Mouse (Mus musculus) E14TG2a.4 (cell line): Measurements from ENCODE around the gene Ankrd33.

Source experiments
- H3K27me3 ChIP-seq: 2 replicates; pipeline ENCODE4 v1.6.1; 2014; ENCODE audit warnings: low read length, control low read depth; ENCODE audit not compliant: insufficient read depth
- H3K36me3 ChIP-seq: 2 replicates; pipeline ENCODE4 v1.6.1; 2014; ENCODE audit warnings: low read length, control low read depth; ENCODE audit not compliant: insufficient read depth
- H3K4me1 ChIP-seq: replicated peaks from 2 replicates; pipeline ENCODE4 v1.6.1; 2014; ENCODE audit warnings: low read depth, low read length, control low read depth
- H3K4me3 ChIP-seq: replicated peaks from 2 replicates; pipeline ENCODE4 v1.5.1; 2014; ENCODE audit warnings: mild to moderate bottlenecking, low read length
- H3K9me3 ChIP-seq: 2 replicates; pipeline ENCODE4 v1.6.1; 2014; ENCODE audit warnings: low read length, control low read depth
- CTCF ChIP-seq: conservative IDR thresholded peaks from 2 replicates; pipeline ENCODE4 v1.5.1; 2014; ENCODE audit warnings: low read length
- NANOG ChIP-seq: IDR thresholded peaks from 2 replicates; pipeline ENCODE4 v1.6.1; 2014; ENCODE audit warnings: borderline replicate concordance, low read length, mixed read lengths
- POU5F1 ChIP-seq: IDR thresholded peaks from 2 replicates; pipeline ENCODE4 v1.6.1; 2014; ENCODE audit warnings: low read length, borderline replicate concordance

Ankrd33 gene

GRCm38 (mm10) chr15:101154700-101155616, 39.4 kb downstream of the Ankrd33 start:
- no peak overlapping the region for H3K4me3 ChIP-seq
- H3K9me3 ChIP-seq = no peaks in the 10 kb centered on the region
- TF ChIP-seq POU5F1 (no peak), CTCF (no peak)
- no peaks in the 10 kb centered on the region; the same call in 1 of the 2 replicates for H3K27me3 ChIP-seq
- H3K36me3 ChIP-seq = no peaks in the 10 kb centered on the region
- peaks cover 33% of the 10 kb centered on the region for H3K4me1 ChIP-seq

DNA sequence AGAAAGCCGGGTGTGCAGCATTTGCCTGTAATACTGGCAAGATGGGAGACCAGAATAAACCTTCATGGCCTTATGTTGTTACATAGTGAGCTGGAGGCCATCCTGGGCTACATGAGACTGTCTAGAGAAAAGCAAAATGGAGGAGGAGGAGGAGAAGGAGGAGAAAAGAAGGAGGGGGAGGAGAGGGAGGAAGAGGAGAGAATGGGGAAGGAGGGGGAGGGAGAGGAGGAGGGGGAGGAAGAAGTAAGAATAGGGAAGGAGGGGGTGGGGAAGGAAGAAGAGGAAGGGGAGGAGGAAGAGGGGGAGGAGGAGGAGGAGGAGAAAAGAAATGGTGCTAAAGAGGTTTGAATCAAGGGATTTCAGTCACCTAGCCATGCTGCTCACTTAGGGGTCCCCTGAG, 44.6 kb downstream of the Ankrd33 start:
- TF ChIP-seq CTCF = no peak
- no peak for TF ChIP-seq POU5F1
- TF ChIP-seq NANOG = no peak
- H3K4me1 ChIP-seq = peaks cover 51% of the 10 kb centered on the region
- H3K36me3 ChIP-seq = no peaks in the 10 kb centered on the region
- H3K4me3 ChIP-seq = no peak overlapping the region
- no peaks in the 10 kb centered on the region for H3K9me3 ChIP-seq
- peaks cover 12% of the 10 kb centered on the region for H3K27me3 ChIP-seq

DNA sequence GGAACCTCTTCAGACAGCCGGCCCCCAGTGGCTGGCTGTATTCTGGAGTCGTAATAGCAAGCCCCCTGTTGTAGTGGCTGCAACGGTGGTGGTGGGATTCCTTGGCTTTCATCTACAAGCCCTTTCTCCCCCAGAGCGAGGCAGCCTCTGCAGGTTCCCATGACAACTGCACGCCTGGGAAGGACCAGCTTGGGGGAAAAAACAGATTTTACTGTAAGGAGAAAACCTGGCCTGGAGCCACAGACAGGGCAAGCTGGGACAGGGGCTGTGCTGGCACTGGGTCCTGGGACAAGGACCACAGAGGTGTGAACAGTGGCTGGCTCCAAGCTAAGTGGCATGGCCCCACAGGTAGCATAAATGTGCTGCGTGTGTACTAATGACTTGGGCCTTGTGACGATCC, 45.0 kb downstream of the Ankrd33 start:
- H3K27me3 ChIP-seq = peaks cover 12% of the 10 kb centered on the region
- no peak for TF ChIP-seq CTCF
- TF ChIP-seq NANOG = no peak
- no peak for TF ChIP-seq POU5F1
- H3K36me3 ChIP-seq = no peaks in the 10 kb centered on the region
- H3K9me3 ChIP-seq = no peaks in the 10 kb centered on the region
- peaks cover 53% of the 10 kb centered on the region for H3K4me1 ChIP-seq
- no peak overlapping the region for H3K4me3 ChIP-seq

DNA sequence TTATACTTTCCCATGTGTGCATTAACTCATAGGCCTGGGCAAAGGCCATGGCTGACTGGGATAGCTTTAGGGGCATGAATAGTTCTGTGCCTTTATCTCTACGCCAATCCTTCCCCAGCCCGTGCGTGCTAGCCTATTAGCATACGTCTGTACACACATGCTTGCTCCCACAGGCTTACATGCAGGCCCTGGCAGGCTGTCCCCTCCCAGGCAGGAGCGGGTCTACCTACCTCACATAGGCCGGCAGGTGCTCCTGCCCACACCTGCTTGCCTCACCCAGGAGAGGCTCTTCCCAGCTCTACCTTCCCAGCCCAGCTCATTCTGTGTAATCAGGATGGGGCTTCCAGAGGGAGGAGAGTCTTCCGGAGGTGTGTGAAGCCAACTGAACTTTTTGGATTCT, 46.0 kb downstream of the Ankrd33 start:
- no peak for TF ChIP-seq CTCF
- no peak for TF ChIP-seq NANOG
- no peak for TF ChIP-seq POU5F1
- H3K4me3 ChIP-seq = no peak overlapping the region
- no peaks in the 10 kb centered on the region for H3K36me3 ChIP-seq
- H3K27me3 ChIP-seq = peaks cover 12% of the 10 kb centered on the region
- no peaks in the 10 kb centered on the region for H3K9me3 ChIP-seq
- H3K4me1 ChIP-seq = peaks cover 63% of the 10 kb centered on the region

DNA sequence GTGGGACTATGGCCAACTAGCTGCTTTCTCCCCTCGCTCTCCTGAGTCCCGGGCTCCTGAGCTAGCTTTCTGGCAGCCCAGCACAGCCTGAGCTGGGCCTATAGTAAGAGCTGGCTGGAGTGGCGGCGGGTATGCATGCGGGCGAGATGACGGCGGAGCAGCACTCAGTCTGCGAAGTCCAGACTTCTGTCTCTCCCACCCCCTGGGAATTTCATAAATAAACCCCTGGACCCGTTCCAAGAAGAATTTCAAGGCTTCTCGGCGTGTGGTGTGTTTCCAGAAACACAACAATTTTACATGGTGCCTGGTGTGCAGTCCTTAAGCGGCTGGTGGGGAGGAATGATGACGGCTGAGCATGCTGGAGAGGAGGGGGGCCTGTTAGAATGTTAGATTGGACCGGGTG, 47.5 kb downstream of the Ankrd33 start:
- TF ChIP-seq NANOG (no peak), POU5F1 (no peak), CTCF (no peak)
- H3K4me3 ChIP-seq = peak overlapping the region; percentile 63

DNA sequence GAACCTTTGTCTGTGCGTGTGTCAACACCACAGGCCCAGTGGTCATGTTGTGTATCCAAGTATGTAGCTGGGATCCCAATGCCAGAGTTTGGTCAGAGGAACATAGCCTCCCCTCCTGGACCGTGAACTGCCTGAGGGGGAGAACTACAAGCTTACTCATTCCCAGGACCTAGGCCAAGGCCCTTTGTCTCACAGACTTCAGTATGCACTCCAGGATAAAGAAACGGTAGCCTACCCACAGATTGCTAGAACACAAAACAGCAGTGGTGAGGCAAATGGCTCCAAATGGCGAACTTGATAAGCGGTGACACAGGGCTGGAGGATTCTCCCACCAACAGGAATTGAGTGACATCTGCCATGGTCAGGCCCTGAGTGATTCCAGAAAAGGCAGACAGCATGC, 48.3 kb downstream of the Ankrd33 start:
- peak overlapping the region; percentile 63 for H3K4me3 ChIP-seq
- no peak for TF ChIP-seq POU5F1
- TF ChIP-seq NANOG = no peak
- no peak for TF ChIP-seq CTCF
- H3K27me3 ChIP-seq = peaks cover 17% of the 10 kb centered on the region
- H3K36me3 ChIP-seq = no peaks in the 10 kb centered on the region
- peaks cover 72% of the 10 kb centered on the region for H3K4me1 ChIP-seq
- no peaks in the 10 kb centered on the region for H3K9me3 ChIP-seq

More for the DNA sequence above, 47.5 kb downstream of the Ankrd33 start:
- H3K9me3 ChIP-seq = no peaks in the 10 kb centered on the region
- peaks cover 12% of the 10 kb centered on the region for H3K27me3 ChIP-seq
- H3K4me1 ChIP-seq = peaks cover 67% of the 10 kb centered on the region
- no peaks in the 10 kb centered on the region for H3K36me3 ChIP-seq

- Histone ChIP-seq H3K36me3 (no peaks in the 10 kb centered on the region), H3K4me1 (peaks cover 75% of the 10 kb centered on the region), H3K27me3 (peaks cover 17% of the 10 kb centered on the region), H3K4me3 (peak overlapping the region; percentile 63), H3K9me3 (no peaks in the 10 kb centered on the region)
- TF ChIP-seq NANOG = no peak
- TF ChIP-seq CTCF = no peak
- no peak for TF ChIP-seq POU5F1
Measured at GRCm38 (mm10) chr15:101164291-101164690, 48.7 kb downstream of the Ankrd33 start.

DNA sequence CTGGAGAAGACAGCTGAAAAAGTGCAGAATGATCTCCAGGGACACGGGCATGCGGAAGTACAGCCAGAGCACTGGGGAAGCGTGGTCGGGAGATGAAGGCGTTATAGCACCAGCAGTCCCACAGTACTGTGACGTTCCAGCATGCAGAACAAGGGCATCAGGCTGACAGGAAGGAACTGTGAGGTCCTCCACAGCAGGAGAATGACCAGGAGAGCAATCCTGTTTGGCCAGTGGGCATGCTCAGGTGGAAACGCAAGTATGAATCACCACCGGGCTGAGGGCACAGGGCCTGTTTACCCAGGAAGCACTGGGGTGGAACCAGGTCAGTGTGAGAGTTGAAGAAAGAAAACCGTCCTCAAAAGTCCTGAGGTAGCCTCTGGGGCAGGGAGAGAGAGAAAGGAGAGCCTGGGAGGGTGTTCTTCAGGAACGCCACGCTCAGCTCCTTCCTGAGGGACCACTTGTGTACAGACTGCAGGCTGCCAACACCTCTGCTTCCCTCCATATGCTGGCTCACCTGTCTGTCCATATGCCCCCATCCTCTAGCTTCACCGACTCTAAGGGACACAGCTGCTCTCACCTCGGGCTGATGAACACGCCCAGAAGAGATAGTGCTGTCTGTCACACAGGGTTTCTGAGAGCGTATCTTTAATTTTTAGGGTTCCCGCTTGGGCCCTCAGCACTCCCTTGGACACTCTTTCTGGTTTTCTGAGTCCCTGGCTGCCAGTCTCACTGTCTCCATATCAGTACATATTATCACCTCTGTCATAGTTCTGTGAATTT, 50.3 kb downstream of the Ankrd33 start:
- Histone ChIP-seq H3K4me3 (no peak overlapping the region), H3K4me1 (peaks cover 72% of the 10 kb centered on the region), H3K9me3 (no peaks in the 10 kb centered on the region), H3K36me3 (no peaks in the 10 kb centered on the region), H3K27me3 (peaks cover 17% of the 10 kb centered on the region)
- no peak for TF ChIP-seq POU5F1
- TF ChIP-seq CTCF = no peak
- TF ChIP-seq NANOG = no peak

DNA sequence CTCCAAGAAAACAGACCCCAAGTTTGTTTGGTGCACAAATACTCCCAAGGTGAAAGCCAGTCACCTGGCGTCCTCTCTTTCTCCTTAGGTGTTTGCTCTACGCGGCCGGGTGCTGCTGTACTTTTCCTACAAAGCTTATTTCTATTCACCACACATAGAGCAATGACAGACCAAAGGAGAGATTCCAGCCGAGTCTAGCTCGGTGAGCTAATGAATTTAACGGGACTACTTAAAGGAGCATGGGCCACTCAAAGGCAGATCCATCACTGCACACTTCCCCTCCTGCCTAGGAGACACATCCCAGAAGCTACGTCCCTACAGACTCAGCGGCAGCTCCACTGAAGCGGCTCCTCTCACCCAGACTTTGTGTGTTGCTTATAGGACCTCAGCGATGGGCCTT, 52.0 kb downstream of the Ankrd33 start:
- Histone ChIP-seq H3K4me1 (peaks cover 62% of the 10 kb centered on the region), H3K27me3 (peaks cover 17% of the 10 kb centered on the region), H3K4me3 (no peak overlapping the region), H3K9me3 (no peaks in the 10 kb centered on the region), H3K36me3 (no peaks in the 10 kb centered on the region)
- TF ChIP-seq NANOG (no peak), CTCF (no peak), POU5F1 (no peak)
